ENCODE assay signal across 1 mouse cellular context in genomic region chr16:95701802-95702561, GRCm38 (mm10).
TF ChIP-seq lines count a peak whose summit lies in the region.

TSS of gene Ets2 (plus strand) at chr16:95702075.

TF ChIP-seq in CH12.LX, 34 proteins besides CTCF, POLR2A, EP300 and RAD21 (continued from another document):
- TF ChIP-seq ELF1 (IDR thresholded peaks at IDR 0.05; ENCODE audit: low read depth, low read length) = peak; percentile 46; the same call in 1 of the 2 replicates
- TF ChIP-seq MAZ (IDR thresholded peaks at IDR 0.05; ENCODE audit: low read depth, low read length) = no peak
- no peak for TF ChIP-seq HCFC1 (IDR thresholded peaks at IDR 0.05; ENCODE audit: low read depth, low read length)
- no peak for TF ChIP-seq MAFK (IDR thresholded peaks at IDR 0.05; ENCODE audit: insufficient replicate concordance, low read length)
- TF ChIP-seq RCOR1 (conservative IDR thresholded peaks at IDR 0.05; ENCODE audit: low read depth, low read length) = peak; percentile 71; the same call in 1 of the 2 replicates
- TF ChIP-seq IRF4 (IDR thresholded peaks at IDR 0.05; ENCODE audit: low read depth, low read length) = peak; percentile 61; the same call in 1 of the 2 replicates
- no peak for TF ChIP-seq USF2 (conservative IDR thresholded peaks at IDR 0.05; ENCODE audit: low read depth, low read length)
- peak; percentile 72 for TF ChIP-seq MEF2A (IDR thresholded peaks at IDR 0.05; ENCODE audit: borderline replicate concordance, low read depth, low read length)
- peak; percentile 19; the same call in 1 of the 2 replicates for TF ChIP-seq SIN3A (IDR thresholded peaks at IDR 0.05; ENCODE audit: low read length)
- TF ChIP-seq E2F4 (IDR thresholded peaks at IDR 0.05; ENCODE audit: insufficient replicate concordance, low read depth, low read length) = no peak
- no peak for TF ChIP-seq JUND (conservative IDR thresholded peaks at IDR 0.05; ENCODE audit: low read depth, low read length)
- TF ChIP-seq SMC3 (IDR thresholded peaks at IDR 0.05; ENCODE audit: low read depth, low read length) = peak; percentile 84
- peak; percentile 40; the same call in 1 of the 2 replicates for TF ChIP-seq BHLHE40 (IDR thresholded peaks at IDR 0.05; ENCODE audit: low read depth, low read length)
- peak; percentile 79 for TF ChIP-seq MXI1 (IDR thresholded peaks at IDR 0.05; ENCODE audit: low read depth, low read length)
- no peak for TF ChIP-seq USF1 (IDR thresholded peaks at IDR 0.05; ENCODE audit: low read depth, low read length)
- no peak for TF ChIP-seq JUN (IDR thresholded peaks at IDR 0.05; ENCODE audit: insufficient read depth, low read depth, low read length)
- TF ChIP-seq NRF1 (IDR thresholded peaks at IDR 0.05; ENCODE audit: low read depth, low read length) = peak; percentile 34; the same call in 1 of the 2 replicates
- TF ChIP-seq ZKSCAN1 (IDR thresholded peaks at IDR 0.05; ENCODE audit: borderline replicate concordance, low read depth, low read length) = no peak
- TF ChIP-seq TBP (conservative IDR thresholded peaks at IDR 0.05; ENCODE audit: low read depth, low read length) = peak; percentile 58; the same call in 1 of the 2 replicates
- no peak; the same call in 1 of the 2 replicates for TF ChIP-seq UBTF (IDR thresholded peaks at IDR 0.05; ENCODE audit: low read depth, low read length)
- TF ChIP-seq ZNF384 (IDR thresholded peaks at IDR 0.05; ENCODE audit: low read depth, low read length) = peak; percentile 49
- TF ChIP-seq POLR2AphosphoS2 (IDR thresholded peaks at IDR 0.05; ENCODE audit: low read depth, low read length) = peak; percentile 83
